Mouse (Mus musculus): ENCODE measurements at regions not wholly inside any gene's neighbourhood (a gene's known extent, or its start where the extent isn't known, plus 50 kb on each side); places are given as distances from the start of the nearest gene placed in this dataset.
A peak's percentile ranks its signal among the peaks of the same experiment; 100 is the strongest.
"Not testable (repeated sequence)": the region's sequence is repeated elsewhere in the genome, so short reads cannot be mapped to it uniquely, and the experiment has no call there.

- no peak for DNase-seq
Observed at GRCm38 (mm10) chr12:98144464-98144863, 114.8 kb downstream of the Galc start.

DNA sequence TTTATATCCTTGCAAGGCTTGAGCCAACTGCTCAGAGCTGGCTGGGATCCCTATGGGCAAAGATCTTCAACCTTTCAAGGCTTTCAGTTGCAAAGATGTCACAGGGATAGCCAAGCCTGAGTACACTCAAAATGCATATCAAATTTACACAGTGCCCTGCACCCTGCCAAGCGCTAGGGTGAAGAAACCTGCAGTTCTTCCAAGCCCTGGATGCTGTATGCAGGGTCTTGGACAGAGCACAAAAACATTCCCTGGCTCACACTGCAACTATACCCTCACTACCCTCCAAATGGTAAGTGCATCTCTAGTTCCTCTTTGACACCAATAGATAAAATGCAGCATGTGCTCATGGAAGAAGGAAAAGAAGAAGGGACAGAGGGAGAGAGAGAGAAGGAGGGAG lies 116.1 kb downstream of the Galc start:
- no peak for DNase-seq

GRCm38 (mm10) chr12:98139906-98140305 lies 119.4 kb downstream of the Galc start:
- not testable (repeated sequence) for DNase-seq

GRCm38 (mm10) chr12:98131276-98131675 lies 128.0 kb downstream of the Galc start:
- DNase-seq = no peak

GRCm38 (mm10) chr12:98123541-98123940 lies 135.7 kb downstream of the Galc start:
- no peak for DNase-seq

DNA sequence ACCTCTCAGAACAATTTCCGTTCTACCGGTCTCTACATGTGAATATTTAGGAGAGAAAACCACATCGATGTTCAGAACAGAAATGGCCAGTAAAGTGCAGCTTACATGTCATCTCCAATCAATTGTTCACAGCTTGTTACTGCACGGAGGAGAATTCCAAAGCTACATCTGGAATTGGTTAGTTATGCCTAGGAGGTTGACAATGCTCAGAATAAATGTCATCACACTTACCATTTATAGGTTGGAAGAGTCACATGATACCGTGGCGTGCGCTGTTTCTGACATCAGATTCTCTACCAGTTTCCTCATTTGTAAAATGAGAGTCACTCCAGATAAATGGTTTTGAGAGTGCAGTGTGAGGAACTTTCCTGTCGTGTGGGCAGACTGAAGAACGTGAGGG lies 151.2 kb downstream of the Galc start:
- no peak for DNase-seq

- DNase-seq = no peak
Observed at GRCm38 (mm10) chr12:98106789-98107684, 152.2 kb downstream of the Galc start.

DNA sequence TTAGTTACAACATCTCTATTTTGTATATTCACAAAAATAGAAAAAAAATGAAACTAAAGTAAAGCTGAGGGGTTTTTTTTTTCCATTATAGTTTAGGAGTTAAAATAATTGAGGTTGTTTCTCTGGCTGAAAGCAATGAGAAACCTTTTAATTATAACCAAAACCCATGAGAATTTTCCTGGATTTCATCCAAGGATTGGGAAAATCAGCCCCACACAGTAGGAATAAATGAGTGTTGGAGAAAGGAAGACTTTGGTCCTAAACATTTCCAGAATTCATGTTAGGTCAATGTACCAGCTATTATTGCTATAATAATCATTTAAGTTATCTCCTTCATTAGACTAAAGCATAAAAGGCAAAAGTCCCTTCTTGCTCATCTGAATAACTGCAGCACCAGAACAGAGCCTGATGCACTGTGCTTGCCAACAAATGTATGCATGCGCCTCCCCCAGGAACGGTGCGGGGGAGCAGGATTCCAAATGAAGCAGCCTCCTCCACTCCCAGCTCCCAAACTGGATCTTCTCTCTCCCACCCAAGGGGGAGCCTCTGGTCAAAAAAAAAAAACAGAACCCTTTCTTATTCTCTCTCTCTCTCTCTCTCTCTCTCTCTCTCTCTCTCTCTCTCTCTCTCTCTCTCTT lies 153.0 kb downstream of the Galc start:
- DNase-seq = no peak

- no peak for DNase-seq
Observed at GRCm38 (mm10) chr12:98105749-98106148, 153.5 kb downstream of the Galc start.

DNA sequence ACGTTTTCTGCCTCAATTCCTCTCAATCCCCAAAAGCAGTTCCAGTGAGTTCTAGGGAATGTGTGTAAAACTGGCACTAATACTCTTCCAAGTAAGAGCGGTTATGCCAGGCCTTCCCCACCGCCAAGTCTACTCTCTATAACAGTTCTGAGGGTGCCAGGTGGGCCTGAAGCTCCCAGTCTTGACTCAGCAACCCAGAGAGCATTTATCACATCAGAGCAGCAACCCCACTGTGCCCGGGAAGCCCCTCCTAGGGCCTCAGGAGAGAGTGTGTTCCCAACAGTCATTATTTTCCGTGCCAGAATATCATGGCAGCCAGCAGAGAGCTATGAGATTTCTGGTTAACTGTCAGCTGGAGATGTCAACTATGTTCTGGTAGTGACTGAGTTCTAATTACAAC lies 169.1 kb downstream of the Galc start:
- DNase-seq = no peak

GRCm38 (mm10) chr12:98078351-98078750 lies 180.9 kb downstream of the Galc start:
- no peak for DNase-seq

DNA sequence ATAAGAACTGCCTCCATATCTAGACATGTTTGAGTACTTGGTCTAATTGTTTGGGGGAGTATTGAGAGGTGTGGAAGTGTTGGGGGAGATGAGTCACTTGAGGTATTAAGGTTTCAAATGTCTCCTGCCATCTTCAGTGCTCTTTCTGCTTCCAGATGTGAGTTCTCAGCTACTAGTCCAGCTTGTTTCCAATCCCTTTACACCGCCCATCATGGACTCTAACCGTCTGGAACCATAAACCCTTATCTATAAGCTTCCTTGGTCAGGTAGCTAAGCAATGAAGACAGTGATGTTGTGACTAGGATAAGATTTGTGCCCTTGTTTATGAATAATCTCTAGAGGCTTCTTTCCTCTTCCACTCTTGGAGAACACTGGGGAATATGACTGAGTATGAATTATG lies 183.7 kb downstream of the Galc start:
- DNase-seq = no peak

DNA sequence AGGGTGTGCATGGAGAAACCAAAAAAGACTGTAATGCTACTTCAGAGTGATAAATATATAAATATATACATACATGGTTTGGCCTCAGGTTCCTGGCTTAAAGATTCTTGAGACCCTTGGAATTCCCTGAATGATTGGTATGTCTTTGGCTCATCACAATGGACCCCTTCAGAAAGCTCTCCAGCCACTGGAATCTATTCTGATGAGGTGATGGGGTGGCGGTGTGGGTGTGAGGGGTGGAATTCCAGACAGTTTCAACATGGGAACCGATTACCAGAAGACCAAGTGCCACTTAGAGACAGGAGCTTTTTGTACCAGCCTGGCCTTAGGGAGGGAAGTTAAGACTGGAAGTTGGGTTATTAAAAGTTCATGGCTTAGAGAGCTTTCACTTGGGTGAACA lies 190.1 kb downstream of the Galc start:
- peak; percentile 6 for DNase-seq

DNA sequence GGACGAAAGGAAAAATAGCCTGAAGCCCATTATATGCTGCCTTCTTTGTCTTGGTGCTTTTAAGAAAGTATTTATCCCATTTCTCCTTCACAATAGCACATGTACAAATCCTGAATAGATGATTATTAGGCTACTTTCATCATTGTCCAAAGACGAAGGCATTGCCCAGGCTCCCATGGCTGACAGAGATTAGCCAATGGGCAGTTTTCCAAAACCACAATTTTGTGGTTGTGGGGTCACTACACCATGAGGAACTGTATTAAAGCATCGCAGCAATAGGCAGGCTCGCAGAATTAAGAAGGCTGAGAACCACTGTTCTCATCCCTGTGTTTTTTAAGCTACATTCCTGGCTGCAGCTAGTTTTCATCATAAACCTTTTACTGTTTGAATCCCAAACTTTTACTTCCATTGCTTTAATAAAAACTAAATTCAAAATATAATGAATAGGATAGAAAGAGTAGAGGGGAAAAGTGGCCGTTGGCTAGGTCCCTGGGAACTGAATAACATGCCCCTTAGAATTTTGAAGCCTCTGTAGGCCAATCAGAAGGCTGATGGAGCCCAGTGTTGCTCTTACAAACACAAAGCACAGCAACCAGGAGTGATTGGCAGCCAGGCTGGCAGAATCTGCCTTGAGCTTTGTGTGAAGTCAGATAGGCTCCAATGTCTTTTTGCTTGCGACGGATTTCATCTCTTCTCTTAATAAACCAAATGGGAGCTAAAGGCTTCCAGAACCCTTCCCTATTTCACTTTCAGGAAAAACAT lies 199.7 kb downstream of the Galc start:
- DNase-seq = no peak

DNA sequence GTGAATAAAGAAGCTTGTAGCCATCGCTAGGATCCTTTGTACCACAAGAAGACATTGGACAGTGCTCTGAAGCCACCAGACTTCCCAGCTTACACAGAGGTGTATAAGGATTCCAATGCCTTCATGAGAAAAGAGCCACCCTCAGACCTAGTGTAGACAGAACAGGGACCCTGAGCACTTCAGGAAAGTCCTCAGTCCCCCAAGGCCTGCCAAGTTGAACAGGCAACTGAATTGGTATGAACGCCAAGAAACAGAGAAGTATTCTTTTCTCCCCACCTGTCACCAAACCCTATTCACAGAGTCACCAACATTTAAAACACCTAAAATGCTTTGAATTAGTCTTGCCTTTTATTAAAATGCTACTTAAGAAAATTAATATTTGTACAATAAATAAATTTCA lies 200.3 kb downstream of the Galc start:
- no peak for DNase-seq

DNA sequence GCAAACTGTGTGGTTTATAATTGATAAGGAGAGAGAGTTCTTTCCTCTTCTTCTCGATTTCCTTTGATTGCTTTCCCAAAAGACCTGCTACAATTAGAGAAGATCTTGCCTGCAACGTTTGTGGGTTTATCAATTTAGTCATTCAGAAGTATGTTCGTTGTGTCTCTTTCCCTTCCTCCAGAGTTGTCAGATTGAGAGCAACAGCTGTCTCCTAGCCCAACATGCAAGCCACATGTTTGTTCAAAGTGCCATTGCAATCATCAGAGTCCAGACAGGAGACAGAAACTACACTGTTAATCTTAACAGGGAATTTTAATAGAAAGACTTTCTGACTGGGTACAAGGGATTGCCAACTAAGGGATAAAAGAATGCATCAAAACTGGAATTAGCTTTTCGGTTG lies 208.3 kb downstream of the Galc start:
- DNase-seq = no peak

GRCm38 (mm10) chr12:98050500-98050899 lies 208.8 kb downstream of the Galc start:
- no peak for DNase-seq

DNA sequence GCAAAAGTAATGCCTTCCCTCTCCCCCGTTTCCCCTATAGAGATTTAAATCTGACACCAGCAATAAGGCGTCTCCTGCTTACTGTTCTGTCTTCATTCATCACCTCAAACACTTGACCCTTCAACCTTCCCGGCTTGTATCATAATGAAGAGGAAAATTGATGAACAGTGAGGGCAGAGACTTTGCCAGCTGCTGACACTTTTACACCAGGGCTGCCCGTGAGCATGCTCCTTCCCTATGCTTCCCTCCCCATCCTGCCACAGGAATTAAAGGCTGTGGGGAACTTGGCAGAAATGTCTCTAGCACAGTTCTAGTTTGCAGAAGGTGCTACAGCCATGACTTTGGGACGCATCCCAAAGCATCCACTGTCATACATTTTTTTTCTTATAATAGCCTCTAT lies 209.2 kb downstream of the Galc start:
- no peak for DNase-seq

DNA sequence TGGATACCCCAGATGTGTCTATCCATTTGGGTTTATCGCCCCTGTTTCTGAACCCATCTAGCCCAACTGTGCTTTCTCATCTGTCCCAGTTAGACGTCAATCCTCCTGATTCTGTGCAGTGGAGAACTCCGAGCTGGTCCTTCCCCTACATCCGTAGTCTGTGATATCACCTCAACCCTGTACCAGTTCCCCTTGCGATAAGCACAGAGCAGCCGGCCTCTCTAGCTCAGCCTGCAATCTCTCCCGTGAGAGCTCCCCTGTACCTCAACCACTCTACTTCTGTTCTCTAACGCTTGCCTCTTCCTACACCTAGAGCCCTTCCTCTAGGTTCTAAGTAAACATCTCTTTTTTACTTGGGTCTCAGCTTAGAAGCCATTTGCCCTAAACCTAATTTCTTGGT lies 211.5 kb downstream of the Galc start:
- no peak for DNase-seq

DNA sequence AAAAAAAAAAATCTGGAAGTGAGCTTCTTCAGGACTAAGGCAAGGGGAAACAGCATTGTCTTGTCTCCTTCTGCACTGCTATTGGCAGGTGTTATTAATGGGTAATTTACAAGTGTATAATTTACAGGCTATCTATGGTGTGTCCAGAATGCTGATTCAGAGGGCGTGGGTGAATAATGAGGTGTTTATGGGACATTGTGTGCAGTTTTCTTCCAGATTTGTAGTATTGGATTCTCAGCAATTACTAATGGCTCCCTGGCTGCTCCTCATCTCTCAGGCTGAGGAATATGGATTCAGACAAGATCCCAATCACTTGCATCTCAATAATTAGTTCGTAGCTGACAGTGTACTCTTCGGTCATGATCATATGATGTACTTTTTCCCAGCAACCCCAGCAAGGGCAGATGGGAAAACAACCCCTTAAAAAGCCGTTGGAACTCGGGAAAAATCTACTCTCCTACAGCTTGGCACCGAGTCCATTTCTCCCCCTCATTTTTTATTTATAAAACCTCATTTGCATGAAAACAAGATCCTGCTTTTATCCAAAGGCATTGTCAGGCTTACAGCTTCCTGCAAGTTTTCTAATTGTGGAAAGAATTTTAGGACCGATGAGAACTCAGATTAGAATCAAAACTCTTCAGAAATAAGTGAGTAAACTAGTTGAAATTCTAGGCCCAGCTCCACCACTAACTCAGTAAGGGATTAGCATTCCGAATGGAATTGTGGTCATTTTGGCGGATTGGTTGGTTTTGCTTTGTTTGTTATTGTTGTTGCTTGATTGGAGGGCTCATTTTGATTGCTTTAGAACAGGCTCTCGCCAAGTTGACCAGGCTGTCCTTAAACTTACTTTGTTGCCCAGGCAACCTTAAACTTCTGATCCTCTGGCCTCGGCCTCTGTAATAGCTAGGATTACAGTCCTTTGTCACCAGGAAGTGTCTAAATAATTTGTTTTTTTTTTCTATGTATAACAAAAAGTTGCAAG lies 212.5 kb downstream of the Galc start:
- no peak for DNase-seq

GRCm38 (mm10) chr12:98045784-98046458 lies 213.3 kb downstream of the Galc start:
- DNase-seq = no peak

DNA sequence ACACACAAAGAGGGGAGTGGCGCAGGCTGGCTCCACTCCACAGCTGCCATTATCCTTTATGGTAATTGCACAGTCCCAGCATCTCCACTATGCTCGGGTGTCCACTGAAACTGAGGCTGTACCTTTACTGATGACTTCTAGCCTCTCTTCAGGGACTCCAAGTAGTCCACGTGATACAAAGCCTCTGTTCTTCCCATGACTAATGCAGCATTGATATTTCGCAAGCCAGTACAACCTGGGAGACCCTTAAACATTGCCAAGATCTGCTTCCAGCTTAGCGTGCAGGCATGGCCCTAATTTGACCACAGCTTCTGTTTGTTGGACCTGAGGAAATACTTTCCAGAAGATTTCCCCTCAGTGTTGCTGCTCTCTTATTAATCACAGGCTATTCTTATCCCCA lies 215.8 kb downstream of the Galc start:
- no peak for DNase-seq

All from lung, postnatal 36 days (tissue).